Mouse (Mus musculus) ES-Bruce4 (cell line): ENCODE data around the gene Slc25a12.

ENCODE experiments used
- CTCF ChIP-seq: IDR thresholded peaks from one replicate; pipeline ENCODE4 v1.8.1; 2011; ENCODE audit warnings: low read depth, low read length
- POLR2A ChIP-seq: IDR thresholded peaks from one replicate; pipeline ENCODE4 v1.8.1; 2011; ENCODE audit warnings: low read length; ENCODE audit not compliant: insufficient read depth

DNA sequence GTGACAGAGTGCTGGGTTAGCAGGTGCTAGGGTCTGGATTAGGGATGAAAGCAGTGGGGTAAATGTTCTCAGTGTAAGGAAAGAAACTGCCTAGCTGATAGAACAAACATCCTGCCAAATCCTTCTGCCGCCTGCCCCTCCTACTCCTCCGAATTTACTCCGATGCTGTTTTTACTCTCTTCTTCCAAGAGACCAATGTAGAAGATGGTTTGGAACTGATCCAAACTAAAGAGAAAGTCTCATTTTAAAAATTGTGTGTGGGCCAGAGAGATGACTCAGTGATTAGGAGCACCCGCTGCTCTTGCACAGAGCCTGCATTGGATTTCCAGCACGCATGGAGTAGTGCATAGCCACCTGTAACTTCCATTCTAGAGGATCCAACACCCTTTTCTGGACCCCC lies 4.2 kb upstream of the Slc25a12 start:
- TF ChIP-seq CTCF (no peak), POLR2A (no peak)
